Mouse (Mus musculus): ENCODE results near the gene Hoxc11.

Gene Hoxc11

DNA sequence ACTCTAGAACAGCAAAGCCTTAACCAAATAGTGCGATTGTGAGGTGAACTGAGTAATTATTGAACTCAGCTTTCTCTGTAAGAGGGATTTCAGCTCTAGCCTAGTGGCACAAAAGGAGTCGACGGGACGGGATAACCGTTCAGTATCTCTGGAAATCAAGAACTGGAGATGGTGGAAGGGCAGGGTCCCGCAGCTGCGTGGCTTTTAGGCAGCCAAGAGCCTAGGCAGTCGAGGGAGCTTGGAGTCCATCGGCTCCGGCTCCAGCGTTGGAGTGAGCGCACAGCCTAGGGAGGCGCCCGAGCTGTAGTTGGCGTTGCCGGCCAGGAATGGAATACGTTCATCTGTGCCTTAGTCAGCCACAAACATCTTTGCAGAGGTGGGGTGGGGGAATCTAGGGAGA lies 51.1 kb downstream of the Hoxc11 start:
- DNase-seq (ENCODE audit: low spot score in 2 of 2) = no peak

DNA sequence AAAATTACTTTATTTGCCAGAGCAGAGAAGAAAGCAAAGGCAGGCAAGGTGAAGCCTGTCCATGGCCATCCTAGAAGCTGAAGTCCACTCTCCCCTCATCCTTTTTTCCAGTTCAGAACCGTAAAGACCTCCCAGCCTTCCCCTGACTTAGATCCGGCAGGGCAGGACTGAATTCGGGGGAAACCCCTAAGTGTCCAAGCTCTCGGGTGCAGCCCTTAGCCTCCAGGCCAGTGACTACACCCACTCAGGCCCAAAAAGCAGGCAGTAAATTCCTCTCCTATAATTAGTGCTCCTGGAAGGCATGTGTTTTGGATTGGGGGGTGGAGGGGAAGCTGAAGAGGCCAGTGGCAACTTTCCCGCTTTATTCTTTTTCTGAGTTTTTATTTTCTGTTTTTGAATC lies 51.6 kb downstream of the Hoxc11 start:
- DNase-seq (ENCODE audit: low spot score in 2 of 2) = no peak

DNA sequence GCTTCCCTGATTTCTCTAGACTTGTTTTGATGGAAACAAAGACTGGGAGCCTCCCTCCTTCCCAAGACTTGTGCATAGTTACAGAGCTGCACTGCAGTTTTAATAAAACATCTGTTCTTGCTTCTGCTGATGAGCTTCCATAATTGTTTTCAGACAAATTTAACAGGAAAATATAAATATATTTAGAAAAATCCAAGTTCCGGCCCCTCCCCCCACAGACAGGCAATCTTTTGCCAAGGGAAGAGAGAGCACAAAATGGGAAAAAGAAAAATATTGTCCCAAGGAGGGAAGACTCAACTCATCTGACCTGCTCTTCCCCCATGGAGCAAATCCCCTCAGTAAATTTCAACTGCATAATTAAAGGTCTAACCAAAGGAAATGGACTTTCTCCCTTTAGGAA lies 52.1 kb downstream of the Hoxc11 start:
- no peak for DNase-seq (ENCODE audit: low spot score in 2 of 2)
